Mouse (Mus musculus): ENCODE data around the gene Pspn. TPM values are rescaled to one million over a fixed set of nuclear protein-coding genes. Genes with fewer than 3 reads are reported as not detected.

Gene Pspn
- total and polyA plus RNA-seq, 3 experiments = not detected

- intact Hi-C loops (cut with DNase I) = loop anchor here (1.0 to 2.0 kb wide), 4 partner anchors 20 to 316 kb away; partner anchors contain the start of genes Gm17949, Gtf2f1 and Khsrp
These were observed 8.9 kb downstream of the Pspn start for GRCm38 (mm10) chr17:56990966-56991365.

DNA sequence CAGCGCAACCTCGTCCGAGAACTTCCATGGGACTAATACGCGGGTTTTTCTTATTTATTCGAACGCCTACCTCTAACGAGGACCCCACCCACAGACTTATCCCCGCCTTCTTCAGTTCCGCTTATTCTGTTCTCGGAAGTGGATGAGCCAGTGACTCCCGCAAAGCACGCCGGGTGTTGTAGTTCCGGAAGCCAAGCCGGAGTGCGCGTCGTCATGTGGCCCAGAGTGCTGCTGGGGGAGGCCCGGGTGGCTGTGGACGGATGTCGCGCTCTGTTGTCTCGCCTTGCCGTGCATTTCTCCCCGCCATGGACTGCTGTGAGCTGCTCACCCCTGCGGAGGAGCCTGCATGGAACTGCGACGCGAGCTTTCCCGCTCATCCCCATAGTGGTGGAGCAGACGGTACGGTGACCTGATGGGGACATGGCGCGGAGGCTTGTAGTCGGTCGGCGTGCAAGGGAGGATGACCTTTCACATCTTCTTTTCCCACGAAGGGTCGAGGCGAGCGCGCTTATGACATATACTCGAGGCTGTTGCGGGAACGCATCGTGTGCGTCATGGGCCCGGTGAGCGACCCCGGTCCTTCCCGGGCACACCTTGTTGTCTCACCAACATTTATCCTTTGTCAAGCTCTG lies 9.6 kb downstream of the Pspn start, which contains the start of gene Clpp:
Gene Clpp (plus strand): TSS at position 191 of the 632 bp plus-strand sequence.
- peak; percentile 95 to 97 for DNase-seq
- Histone ChIP-seq H3K79me2 (replicated peaks; ENCODE audit: control insufficient read depth, insufficient read depth, low read length) (0 out of 2 replicates have a peak, but pooled peaks cover 3% of the 10 kb centered on the region), H3K36me3 (ENCODE audit: control insufficient read depth, insufficient read depth, low read length) (no peaks in the 10 kb centered on the region), H3K4me3 (peak within 1 kb of the TSS; percentile 84), H3K9ac (ENCODE audit: low read depth, low read length) (peak within 1 kb of the TSS; percentile 74), H3K27ac (peak within 1 kb of the TSS; percentile 89), H3K27me3 (ENCODE audit: control insufficient read depth, insufficient read depth, low read length) (no peaks in the 10 kb centered on the region), H3K4me1 (ENCODE audit: control insufficient read depth, insufficient read depth, low read length) (peaks cover 3% of the 10 kb centered on the region)
- intact Hi-C loops (cut with DNase I) = loop anchor here (1.0 to 2.0 kb wide), 4 partner anchors 21 to 315 kb away; partner anchors contain the start of genes Gm17949, Gtf2f1 and Khsrp
- WGBS = under 1% methylated on average over 52 of the region's 52 CpGs
- TF ChIP-seq CTCF (IDR thresholded peaks at IDR 0.05) = no peak
- TF ChIP-seq EP300 (IDR thresholded peaks at IDR 0.05; ENCODE audit: insufficient read depth, low read depth, low read length) = 0 out of 2 replicates have a peak, but pooled peaks have one; percentile 32
- peak; percentile 94 for TF ChIP-seq POLR2A (IDR thresholded peaks at IDR 0.05; ENCODE audit: insufficient read depth, low read depth, low read length)

More at GRCm38 (mm10) chr17:56990966-56991365, 8.9 kb downstream of the Pspn start:
- peak overlapping the region; percentile 84 for H3K4me3 ChIP-seq
- no peaks in the 10 kb centered on the region for H3K27me3 ChIP-seq (ENCODE audit: control insufficient read depth, insufficient read depth, low read length)
- WGBS = 63% methylated on average over 2 of the region's 2 CpGs
- no peak for TF ChIP-seq EP300 (IDR thresholded peaks at IDR 0.05; ENCODE audit: insufficient read depth, low read depth, low read length)
- no peak for TF ChIP-seq CTCF (IDR thresholded peaks at IDR 0.05)
- no peak for TF ChIP-seq POLR2A (IDR thresholded peaks at IDR 0.05; ENCODE audit: insufficient read depth, low read depth, low read length)
- 0 out of 2 replicates have a peak, but pooled peaks cover 3% of the 10 kb centered on the region for H3K79me2 ChIP-seq (replicated peaks; ENCODE audit: control insufficient read depth, insufficient read depth, low read length)
- peak overlapping the region; percentile 25 for H3K9ac ChIP-seq (ENCODE audit: low read depth, low read length)
- H3K27ac ChIP-seq = no peak overlapping the region; the same call in 1 of the 2 replicates
- no peaks in the 10 kb centered on the region for H3K36me3 ChIP-seq (ENCODE audit: control insufficient read depth, insufficient read depth, low read length)
- H3K4me1 ChIP-seq (ENCODE audit: control insufficient read depth, insufficient read depth, low read length) = peaks cover 3% of the 10 kb centered on the region
- DNase-seq = no peak

- H3K4me1 ChIP-seq (ENCODE audit: control insufficient read depth, insufficient read depth, low read length) = peaks cover 3% of the 10 kb centered on the region
- no peak for DNase-seq
- H3K79me2 ChIP-seq (replicated peaks; ENCODE audit: control insufficient read depth, insufficient read depth, low read length) = 0 out of 2 replicates have a peak, but pooled peaks cover 3% of the 10 kb centered on the region
- WGBS = 4% methylated on average over 25 of the region's 25 CpGs
- TF ChIP-seq CTCF (IDR thresholded peaks at IDR 0.05) (no peak), POLR2A (IDR thresholded peaks at IDR 0.05; ENCODE audit: insufficient read depth, low read depth, low read length) (peak; percentile 59), EP300 (IDR thresholded peaks at IDR 0.05; ENCODE audit: insufficient read depth, low read depth, low read length) (no peak)
- H3K27me3 ChIP-seq (ENCODE audit: control insufficient read depth, insufficient read depth, low read length) = no peaks in the 10 kb centered on the region
- H3K27ac ChIP-seq = peak overlapping the region; percentile 89
- peak overlapping the region; percentile 69 for H3K9ac ChIP-seq (ENCODE audit: low read depth, low read length)
- intact Hi-C loops (cut with DNase I) = loop anchor here (1.0 to 2.0 kb wide), 4 partner anchors 22 to 314 kb away; partner anchors contain the start of genes Gm17949, Gtf2f1 and Khsrp
- H3K36me3 ChIP-seq (ENCODE audit: control insufficient read depth, insufficient read depth, low read length) = no peaks in the 10 kb centered on the region
- peak overlapping the region; percentile 84 for H3K4me3 ChIP-seq
These were observed 10.2 kb downstream of the Pspn start for GRCm38 (mm10) chr17:56989467-56990114.

- H3K4me3 ChIP-seq = no peak overlapping the region
- TF ChIP-seq EP300 (IDR thresholded peaks at IDR 0.05; ENCODE audit: insufficient read depth, low read depth, low read length) (no peak), POLR2A (IDR thresholded peaks at IDR 0.05; ENCODE audit: insufficient read depth, low read depth, low read length) (no peak), CTCF (IDR thresholded peaks at IDR 0.05) (peak; percentile 33)
- 0 out of 2 replicates have a peak, but pooled peaks cover 3% of the 10 kb centered on the region for H3K79me2 ChIP-seq (replicated peaks; ENCODE audit: control insufficient read depth, insufficient read depth, low read length)
- intact Hi-C loops (cut with DNase I) = no loop called here
- no peak overlapping the region for H3K9ac ChIP-seq (ENCODE audit: low read depth, low read length)
- peak in 1 of 2 experiments; percentile 13 for DNase-seq
- H3K36me3 ChIP-seq (ENCODE audit: control insufficient read depth, insufficient read depth, low read length) = no peaks in the 10 kb centered on the region
- no peaks in the 10 kb centered on the region for H3K27me3 ChIP-seq (ENCODE audit: control insufficient read depth, insufficient read depth, low read length)
- H3K27ac ChIP-seq = no peak overlapping the region; the same call in 1 of the 2 replicates
- peaks cover 3% of the 10 kb centered on the region for H3K4me1 ChIP-seq (ENCODE audit: control insufficient read depth, insufficient read depth, low read length)
- 72% methylated on average over 7 of the region's 7 CpGs for WGBS
These were observed 10.8 kb downstream of the Pspn start for GRCm38 (mm10) chr17:56988921-56989430.

GRCm38 (mm10) chr17:56988441-56988840 lies 11.4 kb downstream of the Pspn start:
- Histone ChIP-seq H3K27ac (no peak overlapping the region), H3K4me3 (no peak overlapping the region), H3K4me1 (ENCODE audit: control insufficient read depth, insufficient read depth, low read length) (peaks cover 3% of the 10 kb centered on the region), H3K79me2 (replicated peaks; ENCODE audit: control insufficient read depth, insufficient read depth, low read length) (0 out of 2 replicates have a peak, but pooled peaks cover 3% of the 10 kb centered on the region), H3K9ac (ENCODE audit: low read depth, low read length) (no peak overlapping the region), H3K36me3 (ENCODE audit: control insufficient read depth, insufficient read depth, low read length) (no peaks in the 10 kb centered on the region), H3K27me3 (ENCODE audit: control insufficient read depth, insufficient read depth, low read length) (no peaks in the 10 kb centered on the region)
- intact Hi-C loops (cut with DNase I) = no loop called here
- DNase-seq = peak in 1 of 2 experiments; percentile 15
- peak; percentile 21; the same call in 1 of the 2 replicates for TF ChIP-seq CTCF (IDR thresholded peaks at IDR 0.05)
- no peak for TF ChIP-seq POLR2A (IDR thresholded peaks at IDR 0.05; ENCODE audit: insufficient read depth, low read depth, low read length)
- TF ChIP-seq EP300 (IDR thresholded peaks at IDR 0.05; ENCODE audit: insufficient read depth, low read depth, low read length) = no peak
- 75% methylated on average over 7 of the region's 7 CpGs for WGBS

Data from heart, adult 2 months (tissue).